Mouse (Mus musculus) urinary bladder, adult 18-20 months (tissue): ENCODE results near the gene Sys1.

Source experiments
- DNase-seq, 2 experiments: peaks; one replicate each; pipeline ENCODE4 v3.0.0; 2022; ENCODE audit warnings: low spot score in 2 of 2, mixed read lengths in 2 of 2

The Sys1 gene

GRCm38 (mm10) chr2:164456864-164457300 lies at the start of gene Sys1:
Gene Sys1, plus strand, starts transcription at chr2:164456964.
- no peak for DNase-seq

DNA sequence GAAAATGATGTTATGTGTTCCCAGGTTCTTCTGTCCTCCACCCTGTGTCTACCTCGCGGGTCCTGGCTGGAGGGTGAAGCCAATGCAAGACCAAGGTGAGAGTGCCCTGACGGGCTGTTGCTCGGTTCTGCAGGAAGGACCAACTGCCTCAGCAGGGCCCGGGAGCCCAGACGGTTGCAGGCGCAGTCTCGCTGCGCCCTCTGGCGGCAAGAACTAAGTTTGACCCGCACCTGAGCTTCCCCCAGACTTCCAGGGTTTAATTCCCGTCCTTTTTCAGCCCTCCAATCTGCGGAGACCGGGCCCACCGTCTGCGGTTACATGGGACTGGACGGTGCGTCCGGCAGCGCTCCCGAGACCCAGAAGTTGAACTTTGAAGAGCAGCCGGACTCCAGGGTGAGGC lies 49.1 kb upstream of the Sys1 start:
- no peak for DNase-seq

GRCm38 (mm10) chr2:164414167-164414566 lies 42.6 kb upstream of the Sys1 start:
- no peak for DNase-seq

- DNase-seq, result no peak
Observed at GRCm38 (mm10) chr2:164414581-164414980, 42.2 kb upstream of the Sys1 start.

DNA sequence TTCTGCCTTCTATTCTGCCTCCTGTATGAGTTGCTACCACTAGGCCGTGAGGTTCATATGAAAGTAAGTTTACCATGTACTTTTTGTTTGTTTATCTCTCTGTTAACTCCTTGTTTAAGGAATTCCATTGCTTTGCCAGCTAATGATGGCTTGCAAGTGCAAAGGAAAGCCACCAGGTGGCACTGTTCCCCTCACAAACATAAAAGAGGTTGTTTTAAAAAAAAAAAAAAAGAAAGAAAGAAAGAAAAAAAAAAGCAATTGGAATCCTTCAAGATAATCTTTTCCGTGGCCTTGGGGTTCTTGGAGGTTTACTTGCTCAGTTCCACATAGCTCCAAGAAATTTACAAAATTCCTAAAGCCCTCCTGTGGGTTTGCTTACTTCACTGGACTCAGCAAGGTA lies 39.6 kb upstream of the Sys1 start:
- no peak for DNase-seq

GRCm38 (mm10) chr2:164418308-164418875 lies 38.4 kb upstream of the Sys1 start:
- no peak for DNase-seq

DNA sequence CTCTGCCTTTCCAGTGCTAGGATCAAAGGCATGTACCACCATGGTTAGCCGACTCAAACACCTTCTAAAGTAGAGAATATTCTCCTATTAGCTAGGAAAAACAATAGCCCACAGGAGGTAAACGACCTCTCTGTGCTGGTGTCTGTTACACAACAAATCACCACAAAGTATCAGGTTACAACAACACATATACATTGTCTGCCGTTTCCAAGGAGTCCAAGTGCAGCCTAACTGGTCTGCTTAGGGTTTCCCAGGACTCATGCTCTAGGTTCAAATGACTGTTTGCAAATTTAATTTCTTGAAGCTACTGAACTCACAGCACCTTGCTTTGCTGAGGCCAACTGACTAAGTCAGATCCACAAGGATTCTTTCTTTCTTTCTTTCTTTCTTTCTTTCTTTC lies 37.3 kb upstream of the Sys1 start:
- no peak for DNase-seq

DNA sequence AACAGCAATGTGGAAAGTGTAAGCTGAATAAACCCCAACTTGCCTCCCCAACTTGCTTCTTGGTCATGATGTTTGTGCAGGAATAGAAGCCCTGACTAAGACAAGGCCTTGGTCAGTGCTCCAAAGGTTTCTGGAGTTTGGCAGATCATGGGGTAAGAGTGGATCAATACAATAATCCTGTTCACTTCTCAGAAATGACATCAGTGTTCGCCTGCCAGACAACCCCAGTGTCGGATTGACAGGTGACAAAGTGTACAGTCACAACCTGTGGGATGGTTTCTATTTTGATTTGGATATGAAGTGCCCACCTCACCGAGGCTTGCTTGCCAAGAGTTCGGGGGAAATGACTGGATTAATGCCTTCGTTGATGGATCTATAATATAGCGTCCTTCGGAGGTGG lies 35.5 kb upstream of the Sys1 start:
- DNase-seq, result no peak

GRCm38 (mm10) chr2:164421979-164422378 lies 34.8 kb upstream of the Sys1 start:
- DNase-seq, result no peak

GRCm38 (mm10) chr2:164422675-164423393 lies 33.9 kb upstream of the Sys1 start:
- DNase-seq, result no peak

- no peak for DNase-seq
Observed at GRCm38 (mm10) chr2:164423464-164423863, 33.3 kb upstream of the Sys1 start.

- no peak for DNase-seq
Observed at GRCm38 (mm10) chr2:164424406-164424805, 32.4 kb upstream of the Sys1 start.

DNA sequence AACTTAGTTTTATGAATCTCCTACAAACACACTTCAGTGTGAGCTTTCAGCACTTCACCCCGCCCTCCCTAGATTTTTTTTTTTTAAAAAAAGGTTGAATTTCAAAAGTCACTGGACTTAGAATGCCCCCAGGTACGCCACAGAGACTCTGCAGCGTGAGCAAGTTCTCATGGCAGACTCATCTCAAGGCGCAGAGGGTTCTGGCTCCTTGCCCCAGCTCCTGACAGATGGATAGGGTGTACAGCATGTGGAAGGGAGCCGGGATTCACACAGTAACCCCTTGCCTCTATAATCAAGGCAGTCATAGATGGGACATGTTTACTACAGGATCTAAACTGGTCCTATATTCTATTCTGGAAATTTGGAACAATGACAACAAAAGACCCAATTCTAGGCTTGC lies 31.4 kb upstream of the Sys1 start:
- DNase-seq, result no peak

GRCm38 (mm10) chr2:164426121-164426520 lies 30.6 kb upstream of the Sys1 start:
- DNase-seq, result no peak

DNA sequence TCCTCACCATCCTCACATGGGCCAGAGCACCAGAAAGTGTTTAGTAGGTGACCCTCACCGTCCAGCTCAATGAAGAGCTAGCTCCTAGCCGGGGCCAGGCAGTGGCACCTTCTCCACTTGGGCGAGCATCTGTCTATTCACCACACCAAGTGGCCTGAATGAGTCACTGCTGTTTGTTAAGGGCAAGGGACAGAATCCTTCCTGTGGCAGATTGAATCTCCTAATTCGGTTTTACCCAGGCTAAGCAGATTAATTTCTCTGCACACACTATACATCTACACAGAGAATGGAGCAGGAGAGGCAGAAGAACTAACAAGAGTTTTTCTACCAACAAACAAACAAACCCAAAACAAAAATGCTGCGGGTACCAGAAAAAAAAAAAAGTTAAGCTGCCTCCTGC lies 29.8 kb upstream of the Sys1 start:
- no peak for DNase-seq

DNA sequence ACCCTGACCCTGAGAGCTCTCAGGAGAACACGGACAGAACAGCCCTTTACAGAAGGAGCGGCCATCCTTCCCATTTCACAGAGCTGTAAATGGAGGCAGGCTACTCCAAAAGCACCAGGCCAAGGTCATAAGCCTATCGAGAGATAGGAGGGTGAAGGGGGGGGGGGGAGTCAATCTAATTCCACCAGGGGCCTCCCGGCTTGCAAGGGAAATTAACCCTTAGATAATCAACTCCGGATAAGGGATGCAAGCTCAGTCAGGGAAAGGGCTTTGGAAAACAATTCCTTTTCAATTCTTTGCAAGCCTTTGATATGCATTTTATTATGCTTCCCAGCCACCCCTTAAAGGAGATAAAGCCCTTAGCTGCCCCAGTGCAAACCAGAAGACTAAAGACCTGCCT lies 28.3 kb upstream of the Sys1 start:
- DNase-seq, result no peak

DNA sequence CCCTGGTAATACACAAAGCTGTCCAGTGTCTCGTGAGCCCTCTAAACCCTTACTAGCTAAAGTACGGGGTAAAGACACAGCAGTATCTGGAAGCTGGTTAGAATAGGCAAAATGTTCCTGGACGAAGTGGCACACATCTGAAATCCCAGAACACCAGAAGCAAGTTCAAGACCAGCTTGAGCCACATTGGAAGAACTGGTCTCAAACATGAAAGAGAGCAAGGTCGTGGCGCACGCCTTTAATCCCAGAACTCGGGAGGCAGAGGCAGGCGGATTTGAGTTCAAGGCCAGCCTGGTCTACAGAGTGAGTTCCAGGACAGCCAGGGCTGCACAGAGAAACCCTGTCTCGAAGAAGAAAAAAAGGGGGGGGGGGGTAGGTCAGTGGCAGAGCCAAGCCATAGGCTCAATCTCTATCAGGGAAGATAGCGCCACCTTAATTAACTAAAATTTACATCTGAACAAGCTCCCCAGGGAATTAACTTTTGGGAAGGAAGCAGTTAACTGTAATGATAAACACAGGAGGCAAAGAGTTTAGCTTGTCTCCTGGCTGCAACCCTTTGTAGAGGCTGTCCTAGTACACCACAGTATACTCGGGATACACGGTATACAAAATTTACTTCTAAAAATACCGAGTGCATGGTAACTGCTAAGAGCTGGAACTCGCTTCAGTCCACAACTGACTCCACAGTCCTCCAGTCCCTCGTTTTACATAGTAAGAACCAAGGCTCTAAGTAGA lies 26.7 kb upstream of the Sys1 start:
- DNase-seq, result no peak

DNA sequence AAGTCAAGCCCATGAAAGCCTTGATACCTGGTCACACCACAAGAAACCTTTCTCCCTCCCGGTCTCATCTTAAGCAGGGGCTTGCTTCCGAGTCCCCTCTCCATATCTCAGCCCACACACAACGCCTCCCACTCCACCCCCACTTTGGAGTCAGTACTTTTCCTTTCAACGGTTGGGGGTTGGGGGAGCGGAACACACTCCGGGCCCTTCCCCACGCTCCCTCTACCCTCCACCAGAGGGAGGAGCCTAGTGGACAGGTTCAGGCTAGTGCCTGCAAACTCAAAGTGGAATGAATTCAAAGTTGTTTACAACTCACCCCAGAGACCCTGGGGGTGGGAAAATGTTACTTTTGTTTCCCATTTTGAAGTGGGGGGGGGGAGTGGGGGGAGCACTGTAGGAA lies 26.1 kb upstream of the Sys1 start:
- DNase-seq, result no peak

- DNase-seq, result peak in 1 of 2 experiments; percentile 80
Observed at GRCm38 (mm10) chr2:164431676-164432465, 24.9 kb upstream of the Sys1 start.

GRCm38 (mm10) chr2:164432541-164433191 lies 24.1 kb upstream of the Sys1 start:
- peak in 1 of 2 experiments; percentile 55 for DNase-seq

GRCm38 (mm10) chr2:164433278-164433895 lies 23.4 kb upstream of the Sys1 start:
- DNase-seq, result no peak
